Mouse (Mus musculus) CH12.LX (cell line): ENCODE measurements at regions not wholly inside any gene's neighbourhood (a gene's known extent, or its start where the extent isn't known, plus 50 kb on each side); places are given as distances from the start of the nearest gene placed in this dataset.

Experiments
- CTCF ChIP-seq, 2 experiments: IDR thresholded peaks in 1 of 2; conservative IDR thresholded peaks in 1 of 2; 2 replicates each; pipeline ENCODE4 v1.5.1; 2011 to 2012; ENCODE audit warnings: low read depth in 2 of 2, low read length in 2 of 2, improper control_type of control experiment in 1 of 2, inconsistent platforms in 1 of 2, mild to moderate bottlenecking in 1 of 2, moderate library complexity in 1 of 2
- EP300 ChIP-seq: IDR thresholded peaks from 2 replicates; pipeline ENCODE4 v1.6.1; 2011; ENCODE audit warnings: low read length, improper control_type of control experiment
- GABPA ChIP-seq: IDR thresholded peaks from 2 replicates; pipeline ENCODE4 v1.6.1; 2012; ENCODE audit warnings: low read depth, low read length, improper control_type of control experiment, inconsistent platforms; ENCODE audit not compliant: insufficient replicate concordance
- KAT2A ChIP-seq: IDR thresholded peaks from 2 replicates; pipeline ENCODE4 v1.6.1; 2012; ENCODE audit warnings: low read length, improper control_type of control experiment, inconsistent platforms; ENCODE audit not compliant: insufficient replicate concordance
- MAX ChIP-seq: IDR thresholded peaks from 2 replicates; pipeline ENCODE4 v1.6.1; 2011; ENCODE audit warnings: low read length, improper control_type of control experiment
- NRF1 ChIP-seq: IDR thresholded peaks from 2 replicates; pipeline ENCODE4 v1.6.1; 2014; ENCODE audit warnings: low read depth, mild to moderate bottlenecking, inconsistent platforms, low read length, improper control_type of control experiment, moderate library complexity
- PAX5 ChIP-seq: IDR thresholded peaks from 2 replicates; pipeline ENCODE4 v1.6.1; 2012; ENCODE audit warnings: low read length, inconsistent platforms, mixed read lengths
- POLR2A ChIP-seq: IDR thresholded peaks from 2 replicates; pipeline ENCODE4 v1.6.1; 2011; ENCODE audit warnings: low read depth, mild to moderate bottlenecking, improper control_type of control experiment, low read length
- RAD21 ChIP-seq: IDR thresholded peaks from 2 replicates; pipeline ENCODE4 v1.6.1; 2011; ENCODE audit warnings: low read depth, mild to moderate bottlenecking, low read length, improper control_type of control experiment, moderate library complexity
- SIN3A ChIP-seq: IDR thresholded peaks from 2 replicates; pipeline ENCODE4 v1.6.1; 2012; ENCODE audit warnings: low read length, improper control_type of control experiment, inconsistent platforms
- USF1 ChIP-seq: IDR thresholded peaks from 2 replicates; pipeline ENCODE4 v1.6.1; 2014; ENCODE audit warnings: low read depth, mild to moderate bottlenecking, inconsistent platforms, low read length, improper control_type of control experiment
- USF2 ChIP-seq: conservative IDR thresholded peaks from 2 replicates; pipeline ENCODE4 v1.6.1; 2011; ENCODE audit warnings: low read depth, low read length, improper control_type of control experiment
- ZC3H11A ChIP-seq: IDR thresholded peaks from 2 replicates; pipeline ENCODE4 v1.6.1; 2012; ENCODE audit warnings: low read depth, mild to moderate bottlenecking, inconsistent platforms, low read length, improper control_type of control experiment
- ZMIZ1 ChIP-seq: IDR thresholded peaks from 2 replicates; pipeline ENCODE4 v1.6.1; 2012; ENCODE audit warnings: low read depth, mild to moderate bottlenecking, inconsistent platforms, low read length, improper control_type of control experiment

DNA sequence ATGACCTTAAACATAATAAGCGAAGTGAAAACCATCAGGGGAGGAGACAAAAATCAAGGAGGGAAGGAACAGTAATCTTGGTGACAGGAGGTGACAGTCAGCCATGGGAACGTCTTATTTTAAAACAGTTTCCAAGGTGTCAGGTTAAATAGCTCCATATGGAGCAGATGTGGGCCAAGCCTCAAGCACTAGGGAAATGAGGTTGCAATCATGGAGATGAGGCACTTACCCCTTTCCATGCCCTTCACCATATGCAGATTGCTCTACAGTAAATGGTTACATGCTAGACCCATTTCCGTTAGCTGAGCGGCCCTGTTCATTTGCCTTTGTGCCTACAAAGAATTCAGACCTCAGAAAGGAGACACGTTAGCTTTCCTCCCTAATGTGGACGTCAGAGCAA is 204.8 kb upstream of the Gm6793 start:
- TF ChIP-seq GABPA (no peak), MAX (no peak), CTCF (conservative IDR thresholded peaks at IDR 0.05 in 1 of 2, IDR thresholded peaks at IDR 0.05 in 1 of 2; ENCODE audit: low read depth in 2 of 2, low read length in 2 of 2) (no peak), ZC3H11A (no peak), PAX5 (no peak), NRF1 (no peak), POLR2A (no peak), USF1 (no peak), SIN3A (no peak), KAT2A (no peak), EP300 (no peak), USF2 (no peak), RAD21 (no peak), ZMIZ1 (no peak)
